Mouse (Mus musculus) lung, embryonic 16.5 days (tissue): ENCODE results near the gene AI661453. TPM values are rescaled to one million over a fixed set of nuclear protein-coding genes. Genes with fewer than 3 reads are reported as not detected.

Experiments used
- ATAC-seq: fragments of 200-750 bp; cut with Nextera tagmentation; 2 replicates; pipeline ENCODE4 v1.8.0; 2017; ENCODE audit warnings: low read depth, mild to moderate bottlenecking, moderate library complexity
- H3K27ac ChIP-seq: fragments of 300-500 bp; sonication (generic); 2 replicates; pipeline ENCODE4 v1.5.1; 2014; ENCODE audit warnings: mild to moderate bottlenecking, control low read depth, low read length
- H3K27me3 ChIP-seq: fragments of 300-500 bp; sonication (generic); 2 replicates; pipeline ENCODE4 v1.6.1; 2014; ENCODE audit warnings: low read depth, low read length, mixed read lengths; ENCODE audit not compliant: control insufficient read depth, insufficient read depth
- H3K36me3 ChIP-seq: fragments of 300-500 bp; sonication (generic); 2 replicates; pipeline ENCODE4 v1.6.1; 2014; ENCODE audit warnings: low read length; ENCODE audit not compliant: control insufficient read depth, insufficient read depth
- H3K4me1 ChIP-seq: fragments of 300-500 bp; sonication (generic); replicated peaks from 2 replicates; pipeline ENCODE4 v1.6.1; 2014; ENCODE audit warnings: low read length, mixed read lengths; ENCODE audit not compliant: control insufficient read depth, insufficient read depth
- H3K4me2 ChIP-seq: fragments of 300-500 bp; sonication (generic); 2 replicates; pipeline ENCODE4 v1.6.1; 2014; ENCODE audit warnings: low read depth, low read length, control low read depth
- H3K4me3 ChIP-seq: fragments of 300-500 bp; sonication (generic); 2 replicates; pipeline ENCODE4 v1.5.1; 2014; ENCODE audit warnings: mild to moderate bottlenecking, low read length, control low read depth
- H3K9ac ChIP-seq: fragments of 300-500 bp; sonication (generic); 2 replicates; pipeline ENCODE4 v1.6.1; 2014; ENCODE audit warnings: low read length, control low read depth
- H3K9me3 ChIP-seq: fragments of 300-500 bp; sonication (generic); 2 replicates; pipeline ENCODE4 v1.6.1; 2016; ENCODE audit warnings: low read length; ENCODE audit not compliant: control insufficient read depth
- WGBS: fragments of 180-500 bp; shearing (Covaris S2); extraction: QIAGEN DNeasy Blood & Tissue Kit; methylation state at CpG from one replicate; pipeline ENCODE4 v1.1.7; 2014; 5-methylcytosine and 5-hydroxymethylcytosine counted together
- polyA plus RNA-seq: library from polyadenylated mRNA; unstranded; fragments of >200 nt; fragmentation: Nextera tagmentation; extraction: Ambion mirVana; gene quantifications from 2 replicates; pipeline ENCODE4 v1.2.1, GENCODE M21; 2015

AI661453 gene
- polyA plus RNA-seq, 1 experiment from 2014 or later = 1.8 TPM

GRCm38 (mm10) chr17:47469642-47470041 lies 33.2 kb downstream of the AI661453 start:
- ATAC-seq = no peak
- H3K9ac ChIP-seq = no peak overlapping the region
- H3K4me3 ChIP-seq = no peak overlapping the region
- H3K4me1 ChIP-seq = peaks cover 11% of the 10 kb centered on the region
- peaks cover 9% of the 10 kb centered on the region for H3K27me3 ChIP-seq
- no peaks in the 10 kb centered on the region for H3K9me3 ChIP-seq
- no peak overlapping the region for H3K4me2 ChIP-seq
- no peak overlapping the region for H3K27ac ChIP-seq
- 85% methylated on average over 4 of the region's 4 CpGs for WGBS
- no peaks in the 10 kb centered on the region for H3K36me3 ChIP-seq

- H3K4me3 ChIP-seq = no peak overlapping the region
- no peak for ATAC-seq
- 89% methylated on average over 4 of the region's 4 CpGs for WGBS
- peaks cover 11% of the 10 kb centered on the region for H3K4me1 ChIP-seq
- H3K9ac ChIP-seq = no peak overlapping the region
- H3K27me3 ChIP-seq = peaks cover 9% of the 10 kb centered on the region
- no peaks in the 10 kb centered on the region for H3K36me3 ChIP-seq
- no peak overlapping the region for H3K4me2 ChIP-seq
- no peaks in the 10 kb centered on the region for H3K9me3 ChIP-seq
- no peak overlapping the region for H3K27ac ChIP-seq
Observed at GRCm38 (mm10) chr17:47470121-47470520, 33.7 kb downstream of the AI661453 start.

GRCm38 (mm10) chr17:47470686-47471085 lies 34.3 kb downstream of the AI661453 start:
- H3K4me3 ChIP-seq = no peak overlapping the region
- H3K4me2 ChIP-seq = no peak overlapping the region
- peaks cover 11% of the 10 kb centered on the region for H3K4me1 ChIP-seq
- H3K36me3 ChIP-seq = no peaks in the 10 kb centered on the region
- no peak overlapping the region for H3K9ac ChIP-seq
- peaks cover 9% of the 10 kb centered on the region for H3K27me3 ChIP-seq
- peak; percentile 39; the same call in 1 of the 2 replicates for ATAC-seq
- H3K27ac ChIP-seq = no peak overlapping the region
- 78% methylated on average over 5 of the region's 5 CpGs for WGBS
- H3K9me3 ChIP-seq = no peaks in the 10 kb centered on the region

- peak; percentile 16; the same call in 1 of the 2 replicates for ATAC-seq
- H3K27ac ChIP-seq = no peak overlapping the region
- H3K4me1 ChIP-seq = peaks cover 11% of the 10 kb centered on the region
- H3K9ac ChIP-seq = no peak overlapping the region
- peaks cover 5% of the 10 kb centered on the region for H3K27me3 ChIP-seq
- H3K36me3 ChIP-seq = no peaks in the 10 kb centered on the region
- H3K9me3 ChIP-seq = no peaks in the 10 kb centered on the region
- no peak overlapping the region for H3K4me2 ChIP-seq
- 24% methylated on average over 15 of the region's 15 CpGs for WGBS
- H3K4me3 ChIP-seq = no peak overlapping the region
Observed at GRCm38 (mm10) chr17:47472435-47473350, 36.3 kb downstream of the AI661453 start.

- Histone ChIP-seq H3K9me3 (no peaks in the 10 kb centered on the region), H3K4me1 (peaks cover 6% of the 10 kb centered on the region), H3K9ac (no peak overlapping the region), H3K4me3 (no peak overlapping the region), H3K27ac (no peak overlapping the region; the same call in 1 of the 2 replicates), H3K27me3 (no peaks in the 10 kb centered on the region; the same call in 1 of the 2 replicates), H3K4me2 (no peak overlapping the region), H3K36me3 (no peaks in the 10 kb centered on the region)
- WGBS = 16% methylated on average over 8 of the region's 8 CpGs
- ATAC-seq = no peak
Observed at GRCm38 (mm10) chr17:47473434-47473974, 37.1 kb downstream of the AI661453 start.

GRCm38 (mm10) chr17:47474250-47474649 lies 37.8 kb downstream of the AI661453 start:
- Histone ChIP-seq H3K27me3 (no peaks in the 10 kb centered on the region), H3K4me1 (peaks cover 6% of the 10 kb centered on the region; the same call in 1 of the 2 replicates), H3K36me3 (no peaks in the 10 kb centered on the region), H3K4me3 (no peak overlapping the region), H3K9me3 (no peaks in the 10 kb centered on the region), H3K9ac (no peak overlapping the region), H3K27ac (no peak overlapping the region), H3K4me2 (no peak overlapping the region)
- WGBS = 62% methylated on average over 4 of the region's 4 CpGs
- ATAC-seq = no peak

GRCm38 (mm10) chr17:47475181-47475580 lies 38.8 kb downstream of the AI661453 start:
- H3K27me3 ChIP-seq = no peaks in the 10 kb centered on the region
- H3K4me1 ChIP-seq = peaks cover 5% of the 10 kb centered on the region; the same call in 1 of the 2 replicates
- 82% methylated on average over 4 of the region's 4 CpGs for WGBS
- no peak overlapping the region for H3K27ac ChIP-seq
- no peak overlapping the region for H3K4me3 ChIP-seq
- no peak overlapping the region for H3K4me2 ChIP-seq
- ATAC-seq = no peak
- H3K36me3 ChIP-seq = no peaks in the 10 kb centered on the region
- H3K9ac ChIP-seq = no peak overlapping the region
- no peaks in the 10 kb centered on the region for H3K9me3 ChIP-seq

GRCm38 (mm10) chr17:47475714-47476113 lies 39.3 kb downstream of the AI661453 start:
- Histone ChIP-seq H3K27me3 (no peaks in the 10 kb centered on the region), H3K4me2 (no peak overlapping the region), H3K36me3 (no peaks in the 10 kb centered on the region), H3K27ac (no peak overlapping the region), H3K4me3 (no peak overlapping the region), H3K9ac (no peak overlapping the region), H3K9me3 (no peaks in the 10 kb centered on the region), H3K4me1 (no peaks in the 10 kb centered on the region)
- WGBS = 58% methylated on average over 3 of the region's 3 CpGs
- no peak for ATAC-seq

- Histone ChIP-seq H3K27ac (no peak overlapping the region), H3K4me2 (no peak overlapping the region), H3K4me1 (peaks cover 3% of the 10 kb centered on the region), H3K9ac (no peak overlapping the region), H3K27me3 (no peaks in the 10 kb centered on the region), H3K36me3 (no peaks in the 10 kb centered on the region), H3K4me3 (no peak overlapping the region), H3K9me3 (no peaks in the 10 kb centered on the region)
- no peak for ATAC-seq
- WGBS = 37% methylated on average over 3 of the region's 3 CpGs
Observed at GRCm38 (mm10) chr17:47479887-47480286, 43.5 kb downstream of the AI661453 start.
